In the genomic region with DNA sequence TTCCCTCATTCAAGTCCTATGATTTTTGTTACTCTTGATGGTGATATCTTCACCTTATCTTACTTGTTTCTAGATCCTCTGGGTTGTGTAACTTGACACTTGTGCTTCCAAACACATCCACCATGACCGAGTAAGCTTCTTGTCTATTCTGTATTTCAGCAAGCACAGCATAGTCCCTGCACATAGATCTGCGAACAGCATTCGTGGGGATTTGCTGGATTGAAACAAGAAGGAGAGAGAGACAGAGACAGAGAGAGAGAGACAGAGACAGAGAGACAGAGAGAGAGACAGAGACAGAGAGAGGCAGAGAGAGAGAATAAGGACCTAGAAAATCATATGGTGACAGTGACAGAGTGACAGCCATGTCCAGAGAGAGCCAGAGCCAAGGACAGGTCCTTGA, we compare ENCODE assay signal across 16 mouse cellular contexts.
"Had no signal": no experiment of that assay in that cellular context is flagged by ENCODE, and none has a peak within 500 bp of the region (broad histone marks: within the 10 kb centered on the region; RNA-seq: fewer than 3 reads in every experiment).

No protein-coding gene starts in this region.

- H3K9me3 ChIP-seq: neural tube, embryonic 13.5 days; neural tube, embryonic 15.5 days; stomach, embryonic 15.5 days had no signal

- H3K27me3 ChIP-seq: neural tube, embryonic 13.5 days; neural tube, embryonic 15.5 days; stomach, embryonic 15.5 days had no signal

- DNase-seq: retina, postnatal 1 day; right cerebral cortex, adult 18-20 months; right cerebral cortex, postnatal 14 days; right cerebral cortex, postnatal 25 days; right cerebral cortex, postnatal 4 days; spleen, adult 18-20 months; thymus, adult 18-20 months; thymus, adult 2 months; thymus, postnatal 14 days; thymus, postnatal 25 days; thymus, postnatal 36 days; thymus, postnatal 4 days had no signal

- H3K36me3 ChIP-seq: neural tube, embryonic 13.5 days; neural tube, embryonic 15.5 days; stomach, embryonic 15.5 days had no signal

- H3K4me3 ChIP-seq: neural tube, embryonic 13.5 days; neural tube, embryonic 15.5 days; stomach, embryonic 15.5 days had no signal

- H3K4me2 ChIP-seq: neural tube, embryonic 13.5 days; neural tube, embryonic 15.5 days; stomach, embryonic 15.5 days had no signal

- H3K4me1 ChIP-seq: neural tube, embryonic 15.5 days had no signal

- H3K27ac ChIP-seq: neural tube, embryonic 13.5 days; neural tube, embryonic 15.5 days; stomach, embryonic 15.5 days; stomach, postnatal 0 days had no signal

- H3K9ac ChIP-seq: neural tube, embryonic 13.5 days; neural tube, embryonic 15.5 days; stomach, embryonic 15.5 days had no signal
